Mouse (Mus musculus): ENCODE measurements at regions not wholly inside any gene's neighbourhood (a gene's known extent, or its start where the extent isn't known, plus 50 kb on each side); places are given as distances from the start of the nearest gene placed in this dataset.
"Not testable (repeated sequence)": the region's sequence is repeated elsewhere in the genome, so short reads cannot be mapped to it uniquely, and the experiment has no call there.

DNA sequence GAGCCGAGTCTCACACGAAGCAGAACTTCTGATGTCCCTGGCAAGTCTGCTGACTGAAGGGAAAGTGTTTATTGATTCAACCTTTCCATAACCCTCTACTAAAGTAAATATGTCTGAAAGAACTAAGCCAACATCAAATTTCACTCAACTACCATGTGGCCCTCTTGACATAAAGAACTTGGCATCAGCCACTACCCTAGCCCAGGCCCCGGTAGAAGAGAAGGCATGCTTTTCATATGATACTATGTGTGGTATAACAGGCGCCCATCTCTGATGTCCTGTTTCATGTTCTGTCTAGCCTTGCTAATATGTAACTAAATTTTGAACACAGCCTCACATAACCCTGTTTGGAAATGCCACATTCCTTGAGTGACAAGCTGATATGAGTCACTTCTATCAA, 811.0 kb upstream of the Sox9 start:
- Histone ChIP-seq H3K4me1 (ENCODE audit: control insufficient read depth, insufficient read depth, low read length) (no peaks in the 10 kb centered on the region), H3K36me3 (ENCODE audit: control insufficient read depth, insufficient read depth, low read length) (no peaks in the 10 kb centered on the region), H3K4me3 (replicated peaks; ENCODE audit: low read length) (no peak overlapping the region), H3K27ac (ENCODE audit: low read length) (no peak overlapping the region), H3K4me2 (ENCODE audit: low read depth, low read length) (no peak overlapping the region), H3K9me3 (replicated peaks; ENCODE audit: control insufficient read depth, low read length) (no peaks in the 10 kb centered on the region), H3K9ac (ENCODE audit: low read length) (no peak overlapping the region), H3K27me3 (ENCODE audit: control insufficient read depth, insufficient read depth, low read length) (no peaks in the 10 kb centered on the region)
- ATAC-seq (ENCODE audit: insufficient read depth, low FRiP score): no peak
- 47% methylated on average over 4 of the region's 4 CpGs for whole genome bisulfite sequencing

DNA sequence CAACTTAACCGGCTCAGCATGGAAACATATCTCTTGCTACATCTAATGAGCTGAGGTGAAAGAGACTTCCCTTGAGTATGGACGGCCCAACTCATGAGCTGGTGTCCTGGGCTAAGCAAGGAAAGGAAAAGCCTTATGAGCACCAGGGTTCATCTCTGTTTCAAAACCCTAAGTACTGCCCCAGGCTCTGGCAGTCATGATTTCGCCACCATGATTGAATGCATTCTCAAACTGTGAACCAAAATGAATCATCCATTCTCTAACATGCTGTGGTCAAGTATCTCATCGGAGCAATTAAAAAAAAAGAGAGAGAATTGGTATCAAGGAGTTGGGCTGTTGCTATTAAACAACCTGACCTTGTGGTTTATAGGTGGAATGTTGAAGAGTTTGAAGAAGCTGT, 803.4 kb upstream of the Sox9 start:
- Histone ChIP-seq H3K27me3 (ENCODE audit: control insufficient read depth, insufficient read depth, low read length) (no peaks in the 10 kb centered on the region), H3K27ac (ENCODE audit: low read length) (no peak overlapping the region), H3K4me2 (ENCODE audit: low read depth, low read length) (no peak overlapping the region), H3K9me3 (replicated peaks; ENCODE audit: control insufficient read depth, low read length) (no peaks in the 10 kb centered on the region), H3K36me3 (ENCODE audit: control insufficient read depth, insufficient read depth, low read length) (no peaks in the 10 kb centered on the region), H3K4me1 (ENCODE audit: control insufficient read depth, insufficient read depth, low read length) (no peaks in the 10 kb centered on the region), H3K4me3 (replicated peaks; ENCODE audit: low read length) (no peak overlapping the region), H3K9ac (ENCODE audit: low read length) (no peak overlapping the region)
- ATAC-seq (ENCODE audit: insufficient read depth, low FRiP score): no peak
- WGBS: 82% methylated on average over 4 of the region's 4 CpGs

DNA sequence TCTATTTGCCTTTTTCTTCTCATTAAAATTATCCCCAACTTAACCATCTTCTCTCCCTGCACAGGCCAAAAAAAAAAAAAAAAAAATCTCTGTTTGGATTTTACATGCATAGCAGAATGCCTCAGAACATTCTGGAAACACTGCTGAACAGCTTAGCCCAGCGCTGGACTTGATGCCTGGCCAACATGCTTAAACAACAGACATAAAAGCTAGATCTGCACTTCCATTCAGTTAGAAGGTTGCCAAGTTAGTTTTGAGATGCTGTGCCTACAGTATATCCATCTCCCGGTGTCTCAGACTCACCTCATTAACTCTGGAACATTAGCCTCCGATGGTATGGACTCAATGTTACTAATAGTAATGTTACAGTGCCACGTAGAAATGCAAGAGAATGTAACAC, 785.6 kb upstream of the Sox9 start:
- H3K36me3 ChIP-seq (ENCODE audit: control insufficient read depth, insufficient read depth, low read length): no peaks in the 10 kb centered on the region
- no peaks in the 10 kb centered on the region for H3K27me3 ChIP-seq (ENCODE audit: control insufficient read depth, insufficient read depth, low read length)
- WGBS: 61% methylated on average over 4 of the region's 4 CpGs
- H3K27ac ChIP-seq (ENCODE audit: low read length): no peak overlapping the region
- H3K4me1 ChIP-seq (ENCODE audit: control insufficient read depth, insufficient read depth, low read length): no peaks in the 10 kb centered on the region
- no peak overlapping the region for H3K4me2 ChIP-seq (ENCODE audit: low read depth, low read length)
- no peak overlapping the region for H3K9ac ChIP-seq (ENCODE audit: low read length)
- H3K4me3 ChIP-seq (replicated peaks; ENCODE audit: low read length): no peak overlapping the region
- no peaks in the 10 kb centered on the region for H3K9me3 ChIP-seq (replicated peaks; ENCODE audit: control insufficient read depth, low read length)
- ATAC-seq (ENCODE audit: insufficient read depth, low FRiP score): no peak

GRCm38 (mm10) chr11:112010848-112011247, 771.2 kb upstream of the Sox9 start:
- H3K4me1 ChIP-seq (ENCODE audit: control insufficient read depth, insufficient read depth, low read length); H3K4me3 ChIP-seq (replicated peaks; ENCODE audit: low read length); H3K9ac ChIP-seq (ENCODE audit: low read length); H3K27me3 ChIP-seq (ENCODE audit: control insufficient read depth, insufficient read depth, low read length); H3K36me3 ChIP-seq (ENCODE audit: control insufficient read depth, insufficient read depth, low read length); H3K27ac ChIP-seq (ENCODE audit: low read length); H3K4me2 ChIP-seq (ENCODE audit: low read depth, low read length); H3K9me3 ChIP-seq (replicated peaks; ENCODE audit: control insufficient read depth, low read length); ATAC-seq (ENCODE audit: insufficient read depth, low FRiP score): not testable (repeated sequence)
- no CpG with 5 or more reads among the region's 2 CpGs for WGBS

- H3K36me3 ChIP-seq (ENCODE audit: control insufficient read depth, insufficient read depth, low read length): no peaks in the 10 kb centered on the region
- no peaks in the 10 kb centered on the region for H3K4me1 ChIP-seq (ENCODE audit: control insufficient read depth, insufficient read depth, low read length)
- no peaks in the 10 kb centered on the region for H3K27me3 ChIP-seq (ENCODE audit: control insufficient read depth, insufficient read depth, low read length)
- H3K4me3 ChIP-seq (replicated peaks; ENCODE audit: low read length): no peak overlapping the region
- H3K4me2 ChIP-seq (ENCODE audit: low read depth, low read length): no peak overlapping the region
- H3K9ac ChIP-seq (ENCODE audit: low read length): no peak overlapping the region
- H3K9me3 ChIP-seq (replicated peaks; ENCODE audit: control insufficient read depth, low read length): no peaks in the 10 kb centered on the region
- no peak overlapping the region for H3K27ac ChIP-seq (ENCODE audit: low read length)
- ATAC-seq (ENCODE audit: insufficient read depth, low FRiP score): no peak
- WGBS: 81% methylated on average over 3 of the region's 3 CpGs
These were observed 764.1 kb upstream of the Sox9 start for GRCm38 (mm10) chr11:112017906-112018305.

DNA sequence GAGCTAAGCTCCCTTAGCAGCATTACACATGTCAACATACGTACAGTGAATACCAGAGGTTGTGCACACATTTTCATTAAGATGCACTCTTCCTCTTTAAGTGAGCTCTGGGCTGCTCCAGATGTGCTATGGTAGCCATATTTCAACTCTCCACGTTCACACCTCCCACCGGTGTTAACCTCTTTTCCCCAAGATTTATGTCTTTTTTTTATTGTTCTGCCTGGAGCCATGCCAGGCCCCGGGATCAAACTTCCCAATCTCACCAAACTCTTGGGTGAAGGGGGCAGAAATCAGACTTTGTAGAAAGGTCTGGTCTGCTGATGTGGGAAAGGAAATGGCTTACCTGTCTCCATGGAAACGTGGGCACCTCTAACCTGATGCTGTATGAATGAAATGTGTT, 754.0 kb upstream of the Sox9 start:
- Histone ChIP-seq H3K36me3 (ENCODE audit: control insufficient read depth, insufficient read depth, low read length) (no peaks in the 10 kb centered on the region), H3K4me1 (ENCODE audit: control insufficient read depth, insufficient read depth, low read length) (no peaks in the 10 kb centered on the region), H3K27ac (ENCODE audit: low read length) (no peak overlapping the region), H3K27me3 (ENCODE audit: control insufficient read depth, insufficient read depth, low read length) (no peaks in the 10 kb centered on the region), H3K9ac (ENCODE audit: low read length) (no peak overlapping the region), H3K4me2 (ENCODE audit: low read depth, low read length) (no peak overlapping the region), H3K9me3 (replicated peaks; ENCODE audit: control insufficient read depth, low read length) (no peaks in the 10 kb centered on the region; the same call in 1 of the 2 replicates), H3K4me3 (replicated peaks; ENCODE audit: low read length) (no peak overlapping the region)
- no peak for ATAC-seq (ENCODE audit: insufficient read depth, low FRiP score)
- 75% methylated on average over 5 of the region's 5 CpGs for WGBS

DNA sequence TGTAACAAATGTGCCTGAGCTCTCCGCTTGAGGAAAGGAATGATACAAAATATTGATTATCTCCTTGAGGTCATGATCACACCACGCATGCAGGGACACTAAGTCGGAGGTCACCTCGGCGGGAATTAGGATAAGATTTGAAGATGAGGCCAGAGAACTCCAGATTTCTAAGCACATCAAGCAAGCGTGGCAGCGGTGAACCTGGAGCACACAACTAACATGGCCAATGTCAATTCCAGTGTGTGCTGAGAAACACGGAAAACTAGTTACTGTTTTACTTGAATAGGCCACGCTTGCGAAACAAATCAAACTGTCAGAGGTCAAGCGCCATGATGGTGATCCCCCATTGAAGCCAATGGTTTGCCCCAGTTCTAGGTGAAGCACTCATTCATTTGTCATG, 743.3 kb upstream of the Sox9 start:
- no peak overlapping the region for H3K4me2 ChIP-seq (ENCODE audit: low read depth, low read length)
- no peak overlapping the region for H3K27ac ChIP-seq (ENCODE audit: low read length)
- 94% methylated on average over 11 of the region's 11 CpGs for WGBS
- H3K4me1 ChIP-seq (ENCODE audit: control insufficient read depth, insufficient read depth, low read length): no peaks in the 10 kb centered on the region
- H3K4me3 ChIP-seq (replicated peaks; ENCODE audit: low read length): no peak overlapping the region
- no peak overlapping the region for H3K9ac ChIP-seq (ENCODE audit: low read length)
- H3K27me3 ChIP-seq (ENCODE audit: control insufficient read depth, insufficient read depth, low read length): no peaks in the 10 kb centered on the region
- H3K9me3 ChIP-seq (replicated peaks; ENCODE audit: control insufficient read depth, low read length): no peaks in the 10 kb centered on the region
- no peak for ATAC-seq (ENCODE audit: insufficient read depth, low FRiP score)
- no peaks in the 10 kb centered on the region for H3K36me3 ChIP-seq (ENCODE audit: control insufficient read depth, insufficient read depth, low read length)

- Histone ChIP-seq H3K27ac (ENCODE audit: low read length) (no peak overlapping the region), H3K27me3 (ENCODE audit: control insufficient read depth, insufficient read depth, low read length) (no peaks in the 10 kb centered on the region), H3K4me3 (replicated peaks; ENCODE audit: low read length) (no peak overlapping the region), H3K36me3 (ENCODE audit: control insufficient read depth, insufficient read depth, low read length) (no peaks in the 10 kb centered on the region), H3K9me3 (replicated peaks; ENCODE audit: control insufficient read depth, low read length) (no peaks in the 10 kb centered on the region), H3K9ac (ENCODE audit: low read length) (no peak overlapping the region), H3K4me2 (ENCODE audit: low read depth, low read length) (no peak overlapping the region), H3K4me1 (ENCODE audit: control insufficient read depth, insufficient read depth, low read length) (no peaks in the 10 kb centered on the region)
- ATAC-seq (ENCODE audit: insufficient read depth, low FRiP score): no peak
- 63% methylated on average over 5 of the region's 5 CpGs for WGBS
These were observed 737.6 kb upstream of the Sox9 start for GRCm38 (mm10) chr11:112044455-112044854.

GRCm38 (mm10) chr11:112045353-112045752, 736.7 kb upstream of the Sox9 start:
- Histone ChIP-seq H3K36me3 (ENCODE audit: control insufficient read depth, insufficient read depth, low read length) (no peaks in the 10 kb centered on the region), H3K27me3 (ENCODE audit: control insufficient read depth, insufficient read depth, low read length) (no peaks in the 10 kb centered on the region), H3K4me1 (ENCODE audit: control insufficient read depth, insufficient read depth, low read length) (no peaks in the 10 kb centered on the region), H3K4me3 (replicated peaks; ENCODE audit: low read length) (no peak overlapping the region), H3K4me2 (ENCODE audit: low read depth, low read length) (no peak overlapping the region), H3K27ac (ENCODE audit: low read length) (no peak overlapping the region), H3K9ac (ENCODE audit: low read length) (no peak overlapping the region), H3K9me3 (replicated peaks; ENCODE audit: control insufficient read depth, low read length) (no peaks in the 10 kb centered on the region)
- no peak for ATAC-seq (ENCODE audit: insufficient read depth, low FRiP score)
- 85% methylated on average over 2 of the region's 2 CpGs for WGBS

- H3K9me3 ChIP-seq (replicated peaks; ENCODE audit: control insufficient read depth, low read length): no peaks in the 10 kb centered on the region
- H3K4me2 ChIP-seq (ENCODE audit: low read depth, low read length): no peak overlapping the region
- H3K36me3 ChIP-seq (ENCODE audit: control insufficient read depth, insufficient read depth, low read length): no peaks in the 10 kb centered on the region
- H3K27me3 ChIP-seq (ENCODE audit: control insufficient read depth, insufficient read depth, low read length): no peaks in the 10 kb centered on the region
- H3K4me1 ChIP-seq (ENCODE audit: control insufficient read depth, insufficient read depth, low read length): no peaks in the 10 kb centered on the region
- H3K9ac ChIP-seq (ENCODE audit: low read length): no peak overlapping the region
- H3K27ac ChIP-seq (ENCODE audit: low read length): no peak overlapping the region
- WGBS: 57% methylated on average over 7 of the region's 7 CpGs
- H3K4me3 ChIP-seq (replicated peaks; ENCODE audit: low read length): no peak overlapping the region
- no peak for ATAC-seq (ENCODE audit: insufficient read depth, low FRiP score)
These were observed 731.7 kb upstream of the Sox9 start for GRCm38 (mm10) chr11:112050362-112050761.
